Mouse (Mus musculus): ENCODE results near the gene Tcerg1l. TPM values are rescaled to one million over a fixed set of nuclear protein-coding genes. Genes with fewer than 3 reads are reported as not detected.

Gene Tcerg1l
- polyA plus RNA-seq, 1 experiment, result 0.20 TPM

DNA sequence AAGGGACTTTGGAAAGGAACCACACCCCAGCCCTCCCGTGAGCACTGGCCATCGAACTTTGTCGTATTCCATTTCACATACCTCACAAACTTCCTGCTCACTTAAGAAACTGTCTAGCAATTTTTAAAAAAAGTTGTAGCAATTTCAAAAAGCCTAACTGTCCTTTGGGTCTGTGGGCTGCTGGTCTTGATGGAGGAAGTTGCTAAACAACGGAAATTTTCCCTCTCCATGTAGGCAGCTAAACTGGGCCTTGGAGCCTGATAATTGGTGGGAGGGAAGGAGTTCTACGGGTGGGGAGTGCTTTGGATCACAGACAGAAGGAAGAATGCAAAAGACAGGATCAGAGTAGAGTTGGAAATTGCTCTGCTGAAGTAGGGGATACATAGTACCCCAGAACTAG lies 155.3 kb downstream of the Tcerg1l start:
- WGBS, result 31% methylated on average over 5 of the region's 5 CpGs
- Histone ChIP-seq H3K27me3 (ENCODE audit: control insufficient read depth, insufficient read depth, low read length) (no peaks in the 10 kb centered on the region), H3K4me1 (ENCODE audit: control insufficient read depth, insufficient read depth, insufficient read length, low read length) (no peaks in the 10 kb centered on the region), H3K36me3 (ENCODE audit: control insufficient read depth, insufficient read depth, low read length) (no peaks in the 10 kb centered on the region), H3K27ac (ENCODE audit: insufficient read depth, low read depth, low read length) (no peak overlapping the region), H3K4me3 (ENCODE audit: low read depth, low read length) (no peak overlapping the region)
- TF ChIP-seq CTCF (IDR thresholded peaks at IDR 0.05; ENCODE audit: extremely low read depth, insufficient read length, insufficient replicate concordance, low read depth, low read length), result no peak

DNA sequence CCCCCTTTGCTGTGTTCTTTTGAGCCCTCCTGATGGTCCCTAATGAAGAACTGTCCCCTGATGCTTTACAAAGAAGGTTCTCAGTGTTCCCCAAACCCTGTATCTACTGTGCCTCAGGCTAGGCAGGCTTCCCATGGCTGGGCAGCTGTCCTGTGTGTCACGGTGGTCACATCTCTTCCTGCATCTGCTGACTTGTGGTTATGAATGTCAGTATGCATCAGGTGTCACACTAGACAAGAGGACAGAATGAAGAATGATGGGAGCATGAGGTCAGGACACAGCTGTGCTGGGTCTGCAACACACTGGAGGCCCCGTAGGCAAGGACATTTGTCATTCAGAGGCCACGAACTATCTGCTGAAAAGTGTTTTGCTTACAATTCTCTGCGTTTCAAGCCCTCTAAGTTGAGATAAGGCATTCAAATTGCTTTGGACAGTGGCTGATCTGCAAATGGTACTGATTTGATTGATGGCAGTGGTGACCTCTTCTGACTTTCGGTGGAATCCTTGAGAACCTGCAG lies 159.8 kb downstream of the Tcerg1l start:
- no peak for TF ChIP-seq CTCF (IDR thresholded peaks at IDR 0.05; ENCODE audit: extremely low read depth, insufficient read length, insufficient replicate concordance, low read depth, low read length)

DNA sequence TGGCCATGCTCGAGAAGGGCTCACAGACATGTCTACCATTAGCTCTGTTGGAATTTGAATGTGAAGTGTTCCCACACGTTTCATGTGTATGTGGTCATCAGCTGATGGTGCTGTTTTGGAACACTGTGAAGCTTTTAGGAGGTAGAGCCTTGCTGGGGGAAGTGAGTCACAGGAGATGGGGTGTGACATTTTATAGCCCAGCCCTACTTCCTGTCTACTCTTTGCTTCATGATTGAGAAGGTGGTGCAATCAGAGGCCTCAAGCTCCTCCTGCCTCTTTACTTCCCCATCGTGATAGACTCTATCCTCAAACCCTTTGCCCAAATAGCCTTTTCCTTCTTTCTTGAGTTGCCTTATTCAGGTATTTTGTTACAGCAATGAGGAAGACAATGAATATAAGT lies 173.3 kb downstream of the Tcerg1l start:
- no peaks in the 10 kb centered on the region for H3K27me3 ChIP-seq (ENCODE audit: control insufficient read depth, insufficient read depth, low read length)
- H3K36me3 ChIP-seq (ENCODE audit: control insufficient read depth, insufficient read depth, low read length), result no peaks in the 10 kb centered on the region
- TF ChIP-seq POLR2A (IDR thresholded peaks at IDR 0.05; ENCODE audit: low read depth, low read length), result no peak
- no peak for TF ChIP-seq CTCF (IDR thresholded peaks at IDR 0.05; ENCODE audit: extremely low read depth, insufficient read length, insufficient replicate concordance, low read depth, low read length)
- H3K27ac ChIP-seq (ENCODE audit: insufficient read depth, low read depth, low read length), result no peak overlapping the region
- H3K4me1 ChIP-seq (ENCODE audit: control insufficient read depth, insufficient read depth, insufficient read length, low read length), result no peaks in the 10 kb centered on the region
- no peak overlapping the region for H3K4me3 ChIP-seq (ENCODE audit: low read depth, low read length)
- 54% methylated on average over 3 of the region's 3 CpGs for WGBS

More for the DNA sequence above, 159.8 kb downstream of the Tcerg1l start:
- Histone ChIP-seq H3K4me3 (ENCODE audit: low read depth, low read length) (no peak overlapping the region), H3K27ac (ENCODE audit: insufficient read depth, low read depth, low read length) (no peak overlapping the region), H3K4me1 (ENCODE audit: control insufficient read depth, insufficient read depth, insufficient read length, low read length) (no peaks in the 10 kb centered on the region), H3K36me3 (ENCODE audit: control insufficient read depth, insufficient read depth, low read length) (no peaks in the 10 kb centered on the region), H3K27me3 (ENCODE audit: control insufficient read depth, insufficient read depth, low read length) (no peaks in the 10 kb centered on the region)
- 33% methylated on average over 5 of the region's 5 CpGs for WGBS

DNA sequence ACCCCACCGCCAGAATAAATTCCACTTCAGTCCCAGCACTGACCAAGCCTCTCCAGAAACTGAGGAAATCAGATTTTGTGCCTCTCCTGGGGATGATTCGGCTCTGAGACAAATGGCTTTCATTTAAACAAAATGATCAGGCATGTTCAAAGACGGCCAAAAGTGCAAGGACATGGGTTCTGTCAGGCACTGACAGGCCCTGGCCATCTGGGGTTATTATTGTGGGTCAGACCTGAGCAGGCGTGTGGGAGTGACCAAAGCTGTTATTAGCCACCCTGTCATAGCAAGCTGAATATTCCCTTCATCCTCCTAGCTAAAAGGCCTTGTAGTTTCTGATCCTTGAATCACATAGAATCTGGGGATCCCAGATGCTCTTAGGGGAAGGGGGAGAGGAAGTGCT lies 174.6 kb downstream of the Tcerg1l start:
- TF ChIP-seq POLR2A (IDR thresholded peaks at IDR 0.05; ENCODE audit: low read depth, low read length), result no peak
- TF ChIP-seq CTCF (IDR thresholded peaks at IDR 0.05; ENCODE audit: extremely low read depth, insufficient read length, insufficient replicate concordance, low read depth, low read length), result no peak
- H3K36me3 ChIP-seq (ENCODE audit: control insufficient read depth, insufficient read depth, low read length), result no peaks in the 10 kb centered on the region
- H3K4me1 ChIP-seq (ENCODE audit: control insufficient read depth, insufficient read depth, insufficient read length, low read length), result no peaks in the 10 kb centered on the region
- H3K4me3 ChIP-seq (ENCODE audit: low read depth, low read length), result no peak overlapping the region
- WGBS, result 71% methylated on average over 4 of the region's 4 CpGs
- H3K27me3 ChIP-seq (ENCODE audit: control insufficient read depth, insufficient read depth, low read length), result no peaks in the 10 kb centered on the region
- no peak overlapping the region for H3K27ac ChIP-seq (ENCODE audit: insufficient read depth, low read depth, low read length)

DNA sequence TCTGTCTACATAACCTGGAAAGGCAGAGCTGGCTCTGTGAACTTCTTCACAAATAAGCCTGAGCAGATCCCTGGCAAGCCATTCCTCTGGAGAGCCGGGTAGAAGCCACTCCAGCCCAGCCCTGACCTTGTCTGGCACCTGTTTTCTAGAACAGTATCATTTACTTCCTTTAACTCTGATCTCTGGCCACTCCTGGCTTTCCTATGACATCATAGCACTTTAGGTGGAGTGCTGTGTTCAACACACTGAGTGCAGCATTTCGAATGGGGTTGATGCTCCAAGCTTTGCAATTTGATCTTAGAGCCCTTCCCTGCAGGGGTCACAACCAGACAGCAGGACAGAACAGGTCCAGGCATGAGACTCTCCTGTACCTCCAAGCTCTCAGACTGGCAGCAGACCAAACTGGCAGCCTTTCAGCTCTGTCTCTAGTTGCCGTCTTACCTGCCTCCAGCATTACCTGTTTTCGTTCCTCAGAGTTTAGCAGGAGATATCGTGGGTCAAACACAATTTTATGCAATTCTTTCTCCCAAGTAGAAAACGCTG lies 179.9 kb downstream of the Tcerg1l start:
- H3K36me3 ChIP-seq (ENCODE audit: control insufficient read depth, insufficient read depth, low read length), result no peaks in the 10 kb centered on the region
- no peak overlapping the region for H3K27ac ChIP-seq (ENCODE audit: insufficient read depth, low read depth, low read length)
- H3K4me3 ChIP-seq (ENCODE audit: low read depth, low read length), result no peak overlapping the region
- no peaks in the 10 kb centered on the region for H3K4me1 ChIP-seq (ENCODE audit: control insufficient read depth, insufficient read depth, insufficient read length, low read length)
- H3K27me3 ChIP-seq (ENCODE audit: control insufficient read depth, insufficient read depth, low read length), result no peaks in the 10 kb centered on the region
- no peak for TF ChIP-seq POLR2A (IDR thresholded peaks at IDR 0.05; ENCODE audit: low read depth, low read length)
- TF ChIP-seq CTCF (IDR thresholded peaks at IDR 0.05; ENCODE audit: extremely low read depth, insufficient read length, insufficient replicate concordance, low read depth, low read length), result no peak
- 58% methylated on average over 6 of the region's 6 CpGs for WGBS

DNA sequence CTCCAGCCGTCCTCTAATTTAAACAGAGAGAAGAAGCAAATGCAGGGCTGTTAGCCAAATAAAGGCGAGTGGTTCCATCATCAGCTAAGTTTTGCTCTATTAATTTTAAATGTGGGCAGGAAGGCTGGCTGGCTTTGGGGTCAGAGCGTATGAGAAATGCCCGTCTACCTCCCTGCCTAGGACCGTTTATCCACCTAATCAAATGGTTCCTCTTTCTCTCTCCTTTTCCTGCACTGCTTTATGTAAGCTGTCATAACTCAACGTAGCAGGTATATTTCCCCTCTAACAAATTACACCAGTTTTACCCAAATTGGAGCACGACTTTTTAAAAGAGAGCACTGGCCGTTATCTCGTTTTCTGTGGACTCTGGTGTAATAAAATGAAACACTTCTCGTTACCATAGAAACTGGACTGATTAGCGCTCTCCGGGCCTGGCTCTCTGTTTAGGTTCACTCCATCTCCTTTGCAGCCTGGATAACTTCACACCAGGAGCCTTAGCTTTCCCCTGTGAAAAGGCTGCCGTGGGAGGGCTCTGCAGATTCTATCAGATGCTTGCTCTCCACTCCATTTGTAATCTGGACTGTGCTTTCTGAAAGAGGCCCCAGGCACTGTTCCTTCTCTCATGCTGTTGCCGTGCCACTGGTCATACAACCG lies 182.2 kb downstream of the Tcerg1l start:
- WGBS, result 18% methylated on average over 15 of the region's 15 CpGs
- TF ChIP-seq POLR2A (IDR thresholded peaks at IDR 0.05; ENCODE audit: low read depth, low read length) (no peak), CTCF (IDR thresholded peaks at IDR 0.05; ENCODE audit: extremely low read depth, insufficient read length, insufficient replicate concordance, low read depth, low read length) (no peak)
- Histone ChIP-seq H3K27me3 (ENCODE audit: control insufficient read depth, insufficient read depth, low read length) (no peaks in the 10 kb centered on the region), H3K4me1 (ENCODE audit: control insufficient read depth, insufficient read depth, insufficient read length, low read length) (no peaks in the 10 kb centered on the region), H3K36me3 (ENCODE audit: control insufficient read depth, insufficient read depth, low read length) (no peaks in the 10 kb centered on the region), H3K4me3 (ENCODE audit: low read depth, low read length) (no peak overlapping the region), H3K27ac (ENCODE audit: insufficient read depth, low read depth, low read length) (no peak overlapping the region)

DNA sequence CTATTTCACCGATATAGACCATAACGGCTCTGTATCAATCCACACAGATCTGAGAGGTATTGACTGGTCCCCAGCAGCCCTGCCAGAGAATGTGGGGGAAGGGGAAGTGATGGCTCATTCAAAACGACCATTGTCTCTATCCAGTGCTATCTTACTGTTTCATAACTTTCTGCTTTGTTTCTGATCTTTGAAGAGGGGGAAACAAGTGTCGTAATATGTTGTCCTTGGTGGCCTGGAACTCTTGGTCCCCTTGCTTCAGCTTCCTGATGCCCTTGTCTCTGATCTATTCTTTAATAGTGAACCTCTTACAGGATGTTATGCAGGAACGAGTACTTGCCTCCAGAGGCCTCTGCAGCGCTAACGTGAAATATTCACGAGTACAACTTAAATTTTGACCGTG lies 182.8 kb downstream of the Tcerg1l start:
- Histone ChIP-seq H3K27me3 (ENCODE audit: control insufficient read depth, insufficient read depth, low read length) (no peaks in the 10 kb centered on the region), H3K27ac (ENCODE audit: insufficient read depth, low read depth, low read length) (no peak overlapping the region), H3K4me1 (ENCODE audit: control insufficient read depth, insufficient read depth, insufficient read length, low read length) (no peaks in the 10 kb centered on the region), H3K4me3 (ENCODE audit: low read depth, low read length) (no peak overlapping the region), H3K36me3 (ENCODE audit: control insufficient read depth, insufficient read depth, low read length) (no peaks in the 10 kb centered on the region)
- whole genome bisulfite sequencing, result 48% methylated on average over 9 of the region's 9 CpGs
- TF ChIP-seq POLR2A (IDR thresholded peaks at IDR 0.05; ENCODE audit: low read depth, low read length), result no peak
- TF ChIP-seq CTCF (IDR thresholded peaks at IDR 0.05; ENCODE audit: extremely low read depth, insufficient read length, insufficient replicate concordance, low read depth, low read length), result no peak

Measured in small intestine, adult 2 months (tissue).